19 mouse cellular contexts compared by ENCODE assay signal in the genomic region with DNA sequence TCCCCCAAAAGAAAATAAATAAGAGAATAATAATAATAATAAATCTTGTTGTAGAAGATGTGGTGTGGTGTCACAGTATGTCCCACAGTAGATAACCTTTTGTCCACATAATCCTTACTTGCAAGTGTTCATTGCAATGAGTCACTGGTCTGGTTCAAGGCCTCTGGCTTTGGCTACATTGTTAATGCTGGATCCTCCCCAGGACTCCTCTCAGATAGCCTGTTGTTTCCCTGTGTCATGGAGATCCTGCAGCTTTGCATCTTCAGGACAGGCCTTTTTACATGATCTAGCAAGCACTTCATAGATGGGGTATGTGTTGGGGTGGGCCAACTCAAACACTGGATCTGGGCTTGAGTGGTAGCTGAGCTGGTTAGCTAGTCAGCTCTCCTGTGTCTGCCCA.
A peak's percentile ranks its signal among the peaks of the same experiment; 100 is the strongest.
DNase-seq lines count a peak whose midpoint lies in the region; ATAC-seq lines count a peak whose summit lies in the region.
"Had no signal": no experiment of that assay in that cellular context is flagged by ENCODE, and none has a peak within 500 bp of the region (broad histone marks: within the 10 kb centered on the region; RNA-seq: fewer than 3 reads in every experiment).

No protein-coding gene starts in this region.

- no peak for ATAC-seq in inflammation-experienced regulatory T-cells, adult 6 months
- ATAC-seq: CD4-positive, CD25-positive, alpha-beta regulatory T cell, adult 4 months; forebrain, embryonic 16.5 days; hindbrain, postnatal 0 days; intestine, embryonic 16.5 days; liver, embryonic 12.5 days; liver, postnatal 0 days; midbrain, embryonic 16.5 days had no signal

- peak; percentile 6 for DNase-seq in kidney, adult 11 months
- no peak for DNase-seq in kidney, postnatal 4 days
- peak; percentile 5 for DNase-seq in ovary, adult 18-20 months (ENCODE audit: low spot score)
- DNase-seq in ovary, postnatal 14 days (ENCODE audit: low spot score): no peak
- peak; percentile 13 for DNase-seq in adrenal gland, postnatal 10 days
- no peak for DNase-seq in embryo, embryonic 10 days (ENCODE audit: low spot score)
- DNase-seq: cerebellum, adult 18-20 months; cerebellum, postnatal 10 days; left cerebral cortex, postnatal 4 days; liver, postnatal 0 days; lung, postnatal 36 days; thymus, postnatal 14 days had no signal

Comparison
In these comparisons a context has a peak if more than half of its experiments do, and no peak if none do; other contexts are left out.
1. DNase-seq: peak in kidney, adult 11 months (single experiment), ovary, adult 18-20 months (single experiment) and adrenal gland, postnatal 10 days (single experiment); none in kidney, postnatal 4 days (0 of 2), ovary, postnatal 14 days (single experiment) and embryo, embryonic 10 days (single experiment).